Mouse (Mus musculus): ENCODE data around the gene Gm8909. TPM values are rescaled to one million over a fixed set of nuclear protein-coding genes. Genes with fewer than 3 reads are reported as not detected.
"Not testable (repeated sequence)": the region's sequence is repeated elsewhere in the genome, so short reads cannot be mapped to it uniquely, and the experiment has no call there.

Gene Gm8909
- total and polyA plus RNA-seq, 2 experiments from 2014 or later = 0.28 TPM; not detected in 1

GRCm38 (mm10) chr17:36154271-36155149 is 13.8 kb downstream of the Gm8909 start:
- no peak overlapping the region for H3K4me2 ChIP-seq (ENCODE audit: low read depth, low read length)
- WGBS = 24% methylated on average over 3 of the region's 3 CpGs
- H3K36me3 ChIP-seq (ENCODE audit: insufficient read depth, low read length) = no peaks in the 10 kb centered on the region
- no peak for TF ChIP-seq CTCF (IDR thresholded peaks at IDR 0.05; ENCODE audit: low read depth)
- DNase-seq (ENCODE audit: low spot score) (no peak), ATAC-seq (no peak)
- H3K27me3 ChIP-seq (ENCODE audit: insufficient read depth, low read length) = peaks cover 9% of the 10 kb centered on the region; the same call in 1 of the 2 replicates
- H3K4me1 ChIP-seq (ENCODE audit: insufficient read depth, low read length) = no peaks in the 10 kb centered on the region
- no peak overlapping the region for H3K4me3 ChIP-seq (ENCODE audit: low read length)
- H3K27ac ChIP-seq = no peak overlapping the region
- no peaks in the 10 kb centered on the region for H3K9me3 ChIP-seq (ENCODE audit: low read length)
- H3K9ac ChIP-seq (replicated peaks; ENCODE audit: low read length) = no peak overlapping the region

GRCm38 (mm10) chr17:36151200-36151599 is 17.1 kb downstream of the Gm8909 start:
- 58% methylated on average over 4 of the region's 4 CpGs for WGBS
- H3K4me2 ChIP-seq (ENCODE audit: low read depth, low read length); DNase-seq (ENCODE audit: low spot score); H3K27me3 ChIP-seq (ENCODE audit: insufficient read depth, low read length); ATAC-seq; H3K4me1 ChIP-seq (ENCODE audit: insufficient read depth, low read length); H3K27ac ChIP-seq; H3K9me3 ChIP-seq (ENCODE audit: low read length); H3K36me3 ChIP-seq (ENCODE audit: insufficient read depth, low read length); H3K9ac ChIP-seq (replicated peaks; ENCODE audit: low read length); H3K4me3 ChIP-seq (ENCODE audit: low read length): not testable (repeated sequence)

GRCm38 (mm10) chr17:36148468-36148867 is 19.9 kb downstream of the Gm8909 start:
- not testable (repeated sequence) for H3K9ac ChIP-seq (replicated peaks; ENCODE audit: low read length); H3K4me3 ChIP-seq (ENCODE audit: low read length); H3K36me3 ChIP-seq (ENCODE audit: insufficient read depth, low read length); H3K9me3 ChIP-seq (ENCODE audit: low read length); H3K4me2 ChIP-seq (ENCODE audit: low read depth, low read length); H3K4me1 ChIP-seq (ENCODE audit: insufficient read depth, low read length); H3K27me3 ChIP-seq (ENCODE audit: insufficient read depth, low read length); DNase-seq (ENCODE audit: low spot score); ATAC-seq; H3K27ac ChIP-seq
- WGBS = 73% methylated on average over 5 of the region's 5 CpGs

GRCm38 (mm10) chr17:36146937-36147336 is 21.4 kb downstream of the Gm8909 start:
- not testable (repeated sequence) for H3K4me2 ChIP-seq (ENCODE audit: low read depth, low read length); ATAC-seq; H3K4me1 ChIP-seq (ENCODE audit: insufficient read depth, low read length); DNase-seq (ENCODE audit: low spot score); H3K9ac ChIP-seq (replicated peaks; ENCODE audit: low read length); H3K36me3 ChIP-seq (ENCODE audit: insufficient read depth, low read length); H3K27ac ChIP-seq; H3K4me3 ChIP-seq (ENCODE audit: low read length); H3K9me3 ChIP-seq (ENCODE audit: low read length)
- peaks cover 13% of the 10 kb centered on the region for H3K27me3 ChIP-seq (ENCODE audit: insufficient read depth, low read length)
- 81% methylated on average over 1 of the region's 1 CpGs for WGBS

GRCm38 (mm10) chr17:36145861-36146156 is 22.5 kb downstream of the Gm8909 start:
- 1% methylated on average over 13 of the region's 13 CpGs for WGBS
- H3K9me3 ChIP-seq (ENCODE audit: low read length); H3K27ac ChIP-seq; H3K36me3 ChIP-seq (ENCODE audit: insufficient read depth, low read length); H3K4me1 ChIP-seq (ENCODE audit: insufficient read depth, low read length); DNase-seq (ENCODE audit: low spot score); H3K9ac ChIP-seq (replicated peaks; ENCODE audit: low read length): not testable (repeated sequence)
- Histone ChIP-seq H3K4me2 (ENCODE audit: low read depth, low read length) (peak overlapping the region; percentile 53), H3K27me3 (ENCODE audit: insufficient read depth, low read length) (peaks cover 14% of the 10 kb centered on the region), H3K4me3 (ENCODE audit: low read length) (peak overlapping the region; percentile 33)
- peak; percentile 7; the same call in 1 of the 2 replicates for ATAC-seq

GRCm38 (mm10) chr17:36145111-36145860 is 23.1 kb downstream of the Gm8909 start:
- 2% methylated on average over 78 of the region's 78 CpGs for WGBS
- Histone ChIP-seq H3K27me3 (ENCODE audit: insufficient read depth, low read length) (peaks cover 14% of the 10 kb centered on the region), H3K9ac (replicated peaks; ENCODE audit: low read length) (no peak overlapping the region)

GRCm38 (mm10) chr17:36136299-36136848 is 32.0 kb downstream of the Gm8909 start:
- H3K4me1 ChIP-seq (ENCODE audit: insufficient read depth, low read length); DNase-seq (ENCODE audit: low spot score); H3K27me3 ChIP-seq (ENCODE audit: insufficient read depth, low read length); H3K9ac ChIP-seq (replicated peaks; ENCODE audit: low read length); H3K9me3 ChIP-seq (ENCODE audit: low read length); ATAC-seq; H3K4me2 ChIP-seq (ENCODE audit: low read depth, low read length); H3K4me3 ChIP-seq (ENCODE audit: low read length); H3K27ac ChIP-seq; H3K36me3 ChIP-seq (ENCODE audit: insufficient read depth, low read length): not testable (repeated sequence)
- WGBS = 85% methylated on average over 1 of the region's 1 CpGs

More at GRCm38 (mm10) chr17:36145111-36145860, 23.1 kb downstream of the Gm8909 start:
- ATAC-seq (peak; percentile 49), DNase-seq (ENCODE audit: low spot score) (peak; percentile 16)
- Histone ChIP-seq H3K9me3 (ENCODE audit: low read length) (no peaks in the 10 kb centered on the region), H3K36me3 (ENCODE audit: insufficient read depth, low read length) (no peaks in the 10 kb centered on the region), H3K4me2 (ENCODE audit: low read depth, low read length) (peak overlapping the region; percentile 53), H3K27ac (no peak overlapping the region), H3K4me3 (ENCODE audit: low read length) (peak overlapping the region; percentile 33), H3K4me1 (ENCODE audit: insufficient read depth, low read length) (no peaks in the 10 kb centered on the region)
- no peak for TF ChIP-seq CTCF (IDR thresholded peaks at IDR 0.05; ENCODE audit: low read depth)

GRCm38 (mm10) chr17:36135421-36136231 is 32.7 kb downstream of the Gm8909 start:
- not testable (repeated sequence) for DNase-seq (ENCODE audit: low spot score); H3K36me3 ChIP-seq (ENCODE audit: insufficient read depth, low read length); H3K27me3 ChIP-seq (ENCODE audit: insufficient read depth, low read length); H3K4me1 ChIP-seq (ENCODE audit: insufficient read depth, low read length); H3K4me2 ChIP-seq (ENCODE audit: low read depth, low read length); H3K9ac ChIP-seq (replicated peaks; ENCODE audit: low read length); ATAC-seq; H3K27ac ChIP-seq; H3K4me3 ChIP-seq (ENCODE audit: low read length); H3K9me3 ChIP-seq (ENCODE audit: low read length)

All from hindbrain, postnatal 0 days (tissue).